Mouse (Mus musculus) embryonic facial prominence, embryonic 15.5 days (tissue): ENCODE results near the gene Trpm4. TPM values are rescaled to one million over a fixed set of nuclear protein-coding genes. Genes with fewer than 3 reads are reported as not detected.

Experiments
- polyA plus RNA-seq: library from polyadenylated mRNA; unstranded; fragments of >200 nt; fragmentation: Nextera tagmentation; extraction: Ambion mirVana; gene quantifications from 2 replicates; pipeline ENCODE4 v1.2.1, GENCODE M21; 2015

The Trpm4 gene
- polyA plus RNA-seq, 1 experiment from 2014 or later: 23.9 TPM

Other genes starting within 250 kb of the Trpm4 start
- 520 and 531 TPM in 2 replicates for gene Rcn3, start 241.6 kb downstream of the Trpm4 start, polyA plus RNA-seq
- gene Fcgrt, start 229.9 kb downstream of the Trpm4 start, polyA plus RNA-seq: 126 and 135 TPM in 2 replicates
- gene Rps11, start 209.3 kb downstream of the Trpm4 start, polyA plus RNA-seq: 1,509 and 1,523 TPM in 2 replicates
- gene Rpl13a, start 205.0 kb downstream of the Trpm4 start, polyA plus RNA-seq: 1,369 and 1,440 TPM in 2 replicates
- 0.12 and 0.37 TPM in 2 replicates for gene Gm45713, start 197.5 kb downstream of the Trpm4 start, polyA plus RNA-seq
- gene Flt3l, start 197.3 kb downstream of the Trpm4 start, polyA plus RNA-seq: 2.6 and 3.4 TPM in 2 replicates
- gene Pih1d1, start 179.5 kb downstream of the Trpm4 start, polyA plus RNA-seq: 81.2 and 87.5 TPM in 2 replicates
- gene Aldh16a1, start 179.2 kb downstream of the Trpm4 start, polyA plus RNA-seq: 43.7 and 47.1 TPM in 2 replicates
- gene Slc17a7, start 169.8 kb downstream of the Trpm4 start, polyA plus RNA-seq: 0.33 and 0.39 TPM in 2 replicates
- 5.5 and 13.4 TPM in 2 replicates for gene Gfy, start 154.2 kb downstream of the Trpm4 start, polyA plus RNA-seq
- not detected in 2 replicates for gene Pth2, start 152.8 kb downstream of the Trpm4 start, polyA plus RNA-seq
- 1.00 and 1.1 TPM in 2 replicates for gene Ccdc155, start 128.9 kb downstream of the Trpm4 start, polyA plus RNA-seq
- gene Dkkl1, start 121.6 kb downstream of the Trpm4 start, polyA plus RNA-seq: 30.7 and 38.5 TPM in 2 replicates
- gene Tead2, start 118.0 kb downstream of the Trpm4 start, polyA plus RNA-seq: 141 and 148 TPM in 2 replicates
- gene Cd37, start 94.7 kb downstream of the Trpm4 start, polyA plus RNA-seq: 4.8 and 4.9 TPM in 2 replicates
- 0.13 and 0.27 TPM in 2 replicates for gene Slc6a16, start 92.7 kb downstream of the Trpm4 start, polyA plus RNA-seq
- not detected in 2 replicates for gene Slc6a21, start 56.3 kb downstream of the Trpm4 start, polyA plus RNA-seq
- gene Hrc, start 1.5 kb upstream of the Trpm4 start, polyA plus RNA-seq: 8.7 and 10.6 TPM in 2 replicates
- gene Ppfia3, start 33.2 kb upstream of the Trpm4 start, polyA plus RNA-seq: 8.5 and 10.1 TPM in 2 replicates
- 3.8 and 4.0 TPM in 2 replicates for gene Lin7b, start 36.8 kb upstream of the Trpm4 start, polyA plus RNA-seq
- gene Snrnp70, start 62.0 kb upstream of the Trpm4 start, polyA plus RNA-seq: 212 and 214 TPM in 2 replicates
- gene Kcna7, start 71.9 kb upstream of the Trpm4 start, polyA plus RNA-seq: 0.22 and 0.36 TPM in 2 replicates
- gene Ntf5, start 79.9 kb upstream of the Trpm4 start, polyA plus RNA-seq: 3.7 and 4.9 TPM in 2 replicates
- 2.0 and 4.8 TPM in 2 replicates for gene Lhb, start 87.0 kb upstream of the Trpm4 start, polyA plus RNA-seq
- 40.6 and 42.0 TPM in 2 replicates for gene Gys1, start 101.1 kb upstream of the Trpm4 start, polyA plus RNA-seq
- gene Ruvbl2, start 104.3 kb upstream of the Trpm4 start, polyA plus RNA-seq: 146 and 159 TPM in 2 replicates
- gene Ftl1, start 126.1 kb upstream of the Trpm4 start, polyA plus RNA-seq: 4,629 and 4,755 TPM in 2 replicates
- gene Bax, start 133.1 kb upstream of the Trpm4 start, polyA plus RNA-seq: 156 and 158 TPM in 2 replicates
- 1.1 and 1.8 TPM in 2 replicates for gene Tulp2, start 148.1 kb upstream of the Trpm4 start, polyA plus RNA-seq
- gene Gm45808, start 153.0 kb upstream of the Trpm4 start, polyA plus RNA-seq: not detected in 2 replicates
- gene Dhdh, start 155.0 kb upstream of the Trpm4 start, polyA plus RNA-seq: 4.4 and 5.1 TPM in 2 replicates
- gene Nucb1, start 176.6 kb upstream of the Trpm4 start, polyA plus RNA-seq: 258 and 262 TPM in 2 replicates
- 27.5 and 29.6 TPM in 2 replicates for gene Ppp1r15a, start 192.5 kb upstream of the Trpm4 start, polyA plus RNA-seq
- gene Plekha4, start 192.6 kb upstream of the Trpm4 start, polyA plus RNA-seq: 7.5 and 7.6 TPM in 2 replicates
- 2.1 and 3.3 TPM in 2 replicates for gene Hsd17b14, start 221.1 kb upstream of the Trpm4 start, polyA plus RNA-seq
- gene Bcat2, start 236.4 kb upstream of the Trpm4 start, polyA plus RNA-seq: 63.0 and 65.1 TPM in 2 replicates